Mouse (Mus musculus) adrenal gland, adult 18-20 months (tissue): ENCODE measurements around the gene Nab2. TPM values are rescaled to one million over a fixed set of nuclear protein-coding genes. Genes with fewer than 3 reads are reported as not detected.
A peak's percentile ranks its signal among the peaks of the same experiment; 100 is the strongest.

ENCODE experiments used
- DNase-seq, 2 experiments: peaks; one replicate each; pipeline ENCODE4 v3.0.0; 2021 to 2022; ENCODE audit warnings: low spot score in 2 of 2
- total RNA-seq, 2 experiments: library from RNA; stranded (reverse); gene quantifications; 1 replicate in 1 of 2; 2 replicates in 1 of 2; pipeline ENCODE4 v1.2.3; 2021

Gene Nab2
- total RNA-seq, 2 experiments from 2014 or later, result 23.4 to 38.0 TPM

DNA sequence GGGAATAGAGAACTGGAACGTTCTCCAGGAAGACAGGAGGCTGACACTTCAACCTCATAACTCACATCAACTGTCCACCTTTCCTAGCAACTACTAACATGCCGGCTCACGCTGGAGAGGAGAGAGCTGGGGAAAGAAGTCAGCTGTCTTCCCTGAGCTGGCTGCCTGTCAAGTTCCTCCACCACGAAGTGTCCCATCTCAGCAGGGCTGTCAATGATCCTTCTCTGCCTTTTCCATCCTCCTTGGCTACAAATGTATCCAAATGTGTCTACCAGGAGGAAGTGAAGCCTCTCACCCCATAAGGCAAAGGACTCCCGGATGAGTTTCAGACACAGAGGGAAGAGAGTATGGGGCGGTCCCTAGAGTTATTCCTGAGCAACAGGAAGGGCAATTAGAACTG is 50.2 kb downstream of the Nab2 start:
- DNase-seq, result peak in 1 of 2 experiments; percentile 25

GRCm38 (mm10) chr10:127617294-127617693 is 51.1 kb downstream of the Nab2 start:
- no peak for DNase-seq

- DNase-seq, result no peak
Measured at GRCm38 (mm10) chr10:127616261-127616679, 52.1 kb downstream of the Nab2 start.

DNA sequence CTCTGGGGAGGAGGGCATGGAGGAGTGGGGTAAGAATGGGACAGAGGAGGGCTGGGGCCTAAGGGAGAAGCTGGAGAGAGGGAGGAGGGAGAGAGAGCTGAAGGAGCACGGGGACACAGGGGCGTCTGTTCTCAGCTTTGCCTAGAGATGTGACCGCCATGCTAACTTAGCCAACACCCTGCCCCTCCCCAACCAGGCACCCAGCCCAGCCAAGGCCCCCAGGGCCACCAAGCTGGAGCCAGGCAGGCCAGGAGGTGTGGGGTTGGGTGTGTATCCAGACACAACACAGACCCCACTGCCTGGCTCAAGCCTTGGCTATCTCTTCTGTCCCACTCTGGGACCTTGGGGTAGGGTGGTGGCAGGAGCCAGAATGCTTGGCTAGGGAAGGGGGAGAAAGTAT is 52.8 kb downstream of the Nab2 start:
- DNase-seq, result peak in 1 of 2 experiments; percentile 36

GRCm38 (mm10) chr10:127615034-127615374 is 53.4 kb downstream of the Nab2 start:
- DNase-seq, result no peak

DNA sequence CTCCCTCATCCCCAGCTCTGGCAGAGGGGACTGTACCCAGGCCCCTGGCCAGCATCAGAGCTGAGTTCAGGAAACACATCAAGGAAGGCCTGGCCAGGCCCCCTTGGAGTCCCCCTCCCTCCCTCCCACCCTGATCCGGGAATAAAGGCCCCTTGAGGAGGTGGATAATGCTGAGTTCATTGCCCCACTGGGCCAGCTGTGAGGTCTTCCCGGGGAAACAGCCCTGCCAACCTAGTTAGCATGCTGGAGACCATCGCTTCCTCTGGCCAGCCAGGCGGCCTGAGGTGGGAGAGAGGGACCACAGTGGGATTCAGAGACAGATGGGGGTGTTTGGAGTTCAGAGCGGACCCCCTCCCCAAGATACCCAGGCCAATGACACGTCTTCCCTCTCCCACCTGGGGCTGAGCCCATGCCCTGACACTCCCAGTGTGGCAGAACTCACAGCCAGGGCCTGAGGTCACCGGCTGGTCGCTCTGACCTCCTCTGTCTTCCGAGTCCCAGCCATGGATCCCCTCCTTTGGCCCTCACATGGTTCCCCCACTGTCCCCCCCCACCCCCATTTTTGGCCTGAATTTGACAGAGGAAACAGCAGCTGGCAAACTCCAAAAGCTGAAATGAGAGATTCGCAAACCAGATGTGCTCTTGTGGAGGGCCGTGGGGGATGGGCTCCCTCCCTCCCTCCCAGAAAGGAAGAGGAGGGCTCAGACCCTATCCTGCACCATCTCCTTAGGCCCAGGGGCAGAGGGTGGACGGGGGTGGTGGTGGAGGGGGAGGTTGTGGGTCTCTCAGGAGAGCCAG is 53.9 kb downstream of the Nab2 start:
- DNase-seq, result no peak

DNA sequence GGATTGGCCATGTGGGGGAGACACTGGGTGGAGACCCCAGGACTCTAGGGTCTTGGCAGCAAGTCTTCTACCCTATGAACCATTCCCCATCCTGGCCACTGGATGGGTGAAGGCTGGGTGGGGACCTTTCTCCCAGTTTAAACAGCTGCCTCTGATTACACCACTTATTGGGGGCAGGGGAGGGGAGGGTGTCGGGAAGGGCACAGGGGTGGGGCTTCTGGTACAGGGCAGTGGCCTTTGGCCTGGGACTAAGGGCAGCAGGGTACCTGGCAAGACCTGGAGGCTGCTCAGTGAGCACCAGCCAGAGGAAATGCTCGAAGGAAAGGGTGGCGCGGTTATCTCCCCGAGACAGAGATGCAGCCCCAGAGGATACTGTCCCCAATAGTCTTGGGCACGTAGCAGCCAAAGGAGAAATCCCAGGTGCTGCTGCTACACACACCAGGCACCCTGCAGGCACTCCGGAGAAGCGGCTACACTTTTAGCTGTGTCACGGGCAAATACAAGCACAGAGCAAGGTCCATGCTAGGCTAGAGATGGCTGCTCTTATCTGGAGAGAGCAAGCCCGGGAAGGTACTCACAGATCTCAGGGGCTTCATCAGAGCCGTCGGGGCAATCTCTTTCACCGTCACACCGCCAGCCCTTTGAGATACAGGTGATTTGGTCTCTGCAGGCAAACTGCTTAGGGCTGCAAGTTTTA is 56.1 kb downstream of the Nab2 start:
- no peak for DNase-seq

Other genes starting within 250 kb of the Nab2 start
- gene Stac3, start 166.9 kb downstream of the Nab2 start, total RNA-seq, result 1 to 10 TPM; 1.1 to 1.9 TPM
- gene Ndufa4l2, start 153.6 kb downstream of the Nab2 start, total RNA-seq, result 10 to 100 TPM; 36.0 to 55.3 TPM
- gene Shmt2, start 146.1 kb downstream of the Nab2 start, total RNA-seq, result 10 to 100 TPM; 38.6 to 46.5 TPM
- gene Nxph4, start 134.0 kb downstream of the Nab2 start, total RNA-seq, result 10 to 100 TPM in 1 of 2 experiments, 1 to 10 TPM in 1; 6.9 to 12.6 TPM
- gene Lrp1, start 47.4 kb downstream of the Nab2 start, total RNA-seq, result 100 to 1,000 TPM; 145 to 148 TPM
- 100 to 1,000 TPM in 1 of 2 experiments, 10 to 100 TPM in 1; 87.7 to 105 TPM for gene Stat6, start 25.6 kb downstream of the Nab2 start, total RNA-seq
- gene Nemp1, start 1.7 kb downstream of the Nab2 start, total RNA-seq, result 1 to 10 TPM; 5.0 to 5.4 TPM
- gene Myo1a, start 36.6 kb upstream of the Nab2 start, total RNA-seq, result 10 to 100 TPM in 1 of 2 experiments, under 1 TPM in 1; 0.83 to 35.2 TPM
- gene Tac2, start 55.9 kb upstream of the Nab2 start, total RNA-seq, result not detected
- 10 to 100 TPM; 12.3 to 13.1 TPM for gene Zbtb39, start 71.0 kb upstream of the Nab2 start, total RNA-seq
- 10 to 100 TPM in 1 of 2 experiments, 1 to 10 TPM in 1; 4.6 to 11.4 TPM for gene Gpr182, start 83.2 kb upstream of the Nab2 start, total RNA-seq
- gene Rdh1, start 91.2 kb upstream of the Nab2 start, total RNA-seq, result 1 to 10 TPM; 2.4 to 5.9 TPM
- gene Rdh16f1, start 91.2 kb upstream of the Nab2 start, total RNA-seq, result 1 to 10 TPM; 3.9 to 7.3 TPM
- under 1 TPM in 1 of 2 experiments, not detected in 1; 0.27 TPM for gene Rdh9, start 107.8 kb upstream of the Nab2 start, total RNA-seq
- gene Rdh16, start 132.6 kb upstream of the Nab2 start, total RNA-seq, result 1 to 10 TPM in 1 of 2 experiments, under 1 TPM in 1; 0.93 to 4.0 TPM
- gene Rdh19, start 181.4 kb upstream of the Nab2 start, total RNA-seq, result not detected
- gene Rdh16f2, start 197.9 kb upstream of the Nab2 start, total RNA-seq, result under 1 TPM in 1 of 2 experiments, not detected in 1; 0.33 TPM
- not detected for gene Rdh7, start 220.2 kb upstream of the Nab2 start, total RNA-seq
- 1 to 10 TPM in 1 of 2 experiments, under 1 TPM in 1; 0.32 to 2.7 TPM for gene Sdr9c7, start 229.9 kb upstream of the Nab2 start, total RNA-seq